ENCODE assay signal across 16 mouse cellular contexts in the genomic region with DNA sequence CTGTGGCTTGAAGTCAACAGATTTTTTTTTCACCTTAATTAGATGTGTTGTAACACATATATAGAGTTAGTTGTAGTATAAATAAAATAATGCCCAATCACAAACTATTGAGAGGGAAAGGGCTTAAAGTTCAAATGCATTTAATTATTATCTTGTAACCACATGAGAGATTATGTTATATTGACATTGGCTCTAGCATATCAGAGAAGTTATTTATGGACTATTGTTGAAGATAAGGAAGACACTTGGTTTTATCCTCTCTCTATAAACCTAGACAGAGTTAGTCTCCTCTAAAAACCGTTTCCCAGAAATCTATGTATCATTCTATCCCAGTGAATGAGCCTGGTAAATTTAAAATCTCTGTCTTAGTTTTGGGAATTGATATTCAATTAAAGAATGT. TPM values are rescaled to one million over a fixed set of nuclear protein-coding genes. Genes with fewer than 3 reads are reported as not detected.
DNase-seq lines count a peak whose midpoint lies in the region; TF ChIP-seq lines count a peak whose summit lies in the region.
"Had no signal": no experiment of that assay in that cellular context is flagged by ENCODE, and none has a peak within 500 bp of the region (broad histone marks: within the 10 kb centered on the region; RNA-seq: fewer than 3 reads in every experiment).

No protein-coding gene starts in this region.

- no peak for TF ChIP-seq POLR2A in MEL (IDR thresholded peaks at IDR 0.05; ENCODE audit: control insufficient read depth in 1 of 2, insufficient read depth in 1 of 2, low read depth in 1 of 2, low read length in 2 of 2, poor library complexity in 1 of 2)

- no peak overlapping the region for H3K4me3 ChIP-seq in MEL (ENCODE audit: control insufficient read depth in 1 of 2, insufficient read depth in 1 of 2, low read depth in 2 of 2, low read length in 2 of 2)

- TF ChIP-seq EP300 in MEL (IDR thresholded peaks at IDR 0.05; ENCODE audit: low read depth in 1 of 2, low read length in 2 of 2): peak; percentile 3 to 5; a peak in 1 of 4 replicates

- H3K27ac ChIP-seq in MEL (ENCODE audit: control insufficient read depth, low read depth, low read length): no peak overlapping the region

- no peaks in the 10 kb centered on the region; a peak in 1 of 4 replicates for H3K4me1 ChIP-seq in MEL (ENCODE audit: control insufficient read depth in 1 of 2, insufficient read depth in 2 of 2, low read length in 2 of 2)

- no peaks in the 10 kb centered on the region for H3K9me3 ChIP-seq in MEL (replicated peaks; ENCODE audit: insufficient read depth, low read length)
- H3K9me3 ChIP-seq: G1E had no signal

- H3K27me3 ChIP-seq in MEL (ENCODE audit: control insufficient read depth in 1 of 2, insufficient read depth in 2 of 2, low read length in 2 of 2): no peaks in the 10 kb centered on the region
- H3K27me3 ChIP-seq: CH12.LX, Patski had no signal

- DNase-seq in MEL (ENCODE audit: low read depth, low spot score): no peak
- DNase-seq in layer of hippocampus, postnatal 36 days: no peak
- DNase-seq: adrenal gland, adult 2 months; adrenal gland, adult 8-10 months; adrenal gland, postnatal 10 days; adrenal gland, postnatal 14 days; adrenal gland, postnatal 25 days; adrenal gland, postnatal 36 days; B cell, adult 2 months; cerebellum, adult 11 months; cerebellum, adult 11-12 months; cerebellum, adult 2 months; cerebellum, adult 8-10 months had no signal

- H3K9ac ChIP-seq in MEL (ENCODE audit: control insufficient read depth, low read depth, low read length, poor library complexity, severe bottlenecking): no peak overlapping the region

- TF ChIP-seq RAD21 in MEL (IDR thresholded peaks at IDR 0.05; ENCODE audit: low read depth, low read length): no peak

- H3K79me2 ChIP-seq in MEL (ENCODE audit: control insufficient read depth, insufficient read depth, low read length, poor library complexity): no peaks in the 10 kb centered on the region

- peaks cover 0 to 4% of the 10 kb centered on the region in 2 experiments; a peak in 2 of 4 replicates for H3K36me3 ChIP-seq in MEL (ENCODE audit: control insufficient read depth in 1 of 2, insufficient read depth in 2 of 2, low read length in 2 of 2)
- H3K36me3 ChIP-seq: G1E had no signal

- TF ChIP-seq CTCF in MEL (IDR thresholded peaks at IDR 0.05 in 2 of 3, conservative IDR thresholded peaks at IDR 0.05 in 1 of 3; ENCODE audit: control insufficient read depth in 1 of 3, insufficient read depth in 1 of 3, low read depth in 2 of 3, low read length in 3 of 3, poor library complexity in 1 of 3, severe bottlenecking in 1 of 3): no peak

TF ChIP-seq in MEL, 35 proteins besides CTCF, POLR2A, EP300 and RAD21:
- TF ChIP-seq SMC3 (IDR thresholded peaks at IDR 0.05; ENCODE audit: low read depth, low read length) (no peak), ZMIZ1 (IDR thresholded peaks at IDR 0.05; ENCODE audit: low read depth, low read length) (no peak), KAT2A (conservative IDR thresholded peaks at IDR 0.05; ENCODE audit: low read depth, low read length) (no peak), ZKSCAN1 (IDR thresholded peaks at IDR 0.05; ENCODE audit: low read depth, low read length) (no peak), BHLHE40 (IDR thresholded peaks at IDR 0.05; ENCODE audit: borderline replicate concordance, low read depth, low read length) (no peak), MEF2A (IDR thresholded peaks at IDR 0.05; ENCODE audit: extremely low read depth, insufficient replicate concordance, low read depth, low read length, poor library complexity, severe bottlenecking) (peak; percentile 84; the same call in 1 of the 2 replicates), RCOR1 (IDR thresholded peaks at IDR 0.05; ENCODE audit: low read depth, low read length) (0 out of 2 replicates have a peak, but pooled peaks have one; percentile 25), USF2 (IDR thresholded peaks at IDR 0.05; ENCODE audit: borderline replicate concordance in 1 of 2, insufficient read depth in 1 of 2, low read depth in 1 of 2, low read length in 2 of 2) (no peak), POLR2AphosphoS2 (IDR thresholded peaks at IDR 0.05; ENCODE audit: low read length) (no peak), TCF12 (IDR thresholded peaks at IDR 0.05; ENCODE audit: low read depth, low read length) (0 out of 2 replicates have a peak, but pooled peaks have one; percentile 11), GATA1 (IDR thresholded peaks at IDR 0.05; ENCODE audit: low read depth, low read length) (peak; percentile 50; the same call in 1 of the 2 replicates), MYB (IDR thresholded peaks at IDR 0.05; ENCODE audit: low read depth, low read length) (no peak)

RNA-seq across cellular contexts. Expression of gene Commd8, which starts 5.5 kb away (rescaled TPM):
- total RNA-seq in MEL (2012; rRNA removed): 45.3 and 45.6 TPM in 2 replicates
- 10 to 100 TPM in 1 of 2 experiments, not detected in 1; 33.5 TPM for polyA plus RNA-seq in MEL (2012; ENCODE audit: insufficient read depth in 1 of 2, insufficient read length in 2 of 2, low read depth in 1 of 2, low replicate concordance in 2 of 2, missing spikeins in 1 of 2)
- 100 to 1,000 TPM; 114 to 115 TPM for total RNA-seq in layer of hippocampus, postnatal 36 days (2021)
